Mouse (Mus musculus) left cerebral cortex, postnatal 36 days (tissue): ENCODE data around the gene Zfp651. TPM values are rescaled to one million over a fixed set of nuclear protein-coding genes. Genes with fewer than 3 reads are reported as not detected.
A peak's percentile ranks its signal among the peaks of the same experiment; 100 is the strongest.

Experiments used
- DNase-seq, 2 experiments: peaks; one replicate each; pipeline ENCODE4 v3.0.0; 2021 to 2022; ENCODE audit warnings: low spot score in 2 of 2, mixed read lengths in 1 of 2
- intact Hi-C: fragments of 180-260 bp; cut with DNase I; formaldehyde crosslinking; loops from one replicate; pipeline ENCODE4 v1.15.1; 2025
- total RNA-seq, 2 experiments: library from RNA; stranded (reverse); gene quantifications; 2 replicates each; pipeline ENCODE4 v1.2.3; 2021

The Zfp651 gene
- total RNA-seq, 2 experiments from 2014 or later, result 111 to 112 TPM

DNA sequence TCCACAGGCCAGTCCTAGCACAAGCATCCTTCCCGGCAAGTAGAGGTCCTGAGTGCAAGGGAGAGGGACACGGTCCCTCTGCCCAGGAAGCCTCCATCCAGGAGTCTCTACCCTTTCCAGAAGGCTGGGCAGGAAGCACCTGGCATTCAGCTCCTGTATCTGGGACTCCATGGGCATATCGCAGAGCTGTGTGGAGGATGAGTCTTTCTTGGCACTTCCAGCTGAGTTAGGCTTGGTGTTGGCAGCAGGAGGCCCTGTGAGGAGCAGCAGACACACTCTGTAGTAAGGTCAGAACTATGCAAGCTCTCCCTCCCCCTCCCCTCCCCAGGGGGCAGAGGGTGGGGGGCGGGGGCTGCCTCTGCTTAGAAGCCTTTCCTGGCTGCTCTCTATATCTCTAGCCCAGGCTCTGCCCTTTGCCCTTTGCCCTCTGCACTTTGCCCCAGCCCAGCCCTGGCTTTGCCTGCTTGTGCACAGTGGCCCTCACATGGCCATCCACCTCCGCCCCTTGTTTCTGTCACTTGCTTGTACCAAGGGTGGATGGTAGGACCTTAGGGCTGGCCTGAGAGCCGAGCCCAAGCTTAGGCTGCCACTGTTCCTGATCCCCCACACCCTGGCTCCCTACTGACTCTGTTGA is 39.9 kb downstream of the Zfp651 start:
- no peak for DNase-seq
- intact Hi-C loops, result no loop called here

DNA sequence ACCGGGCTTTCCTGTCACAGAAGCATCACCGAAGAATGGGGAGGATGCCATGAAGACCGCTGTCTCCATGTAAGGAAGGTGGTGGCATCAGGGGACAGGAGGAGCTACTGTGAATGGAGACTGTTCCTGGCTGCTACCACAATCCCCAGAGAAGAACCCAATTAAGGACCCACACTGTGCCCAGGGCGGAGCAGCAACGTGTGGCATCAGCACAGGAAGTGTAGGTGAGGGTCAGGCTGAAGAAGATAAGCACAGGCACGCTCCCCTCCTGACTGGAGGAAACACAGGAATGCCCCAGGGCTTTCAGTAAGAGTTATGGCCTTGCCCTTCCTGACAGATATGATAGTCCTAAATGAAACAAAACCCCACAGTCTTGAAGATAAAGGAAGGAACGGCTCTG is 43.6 kb downstream of the Zfp651 start:
- no peak for DNase-seq
- intact Hi-C loops, result no loop called here

DNA sequence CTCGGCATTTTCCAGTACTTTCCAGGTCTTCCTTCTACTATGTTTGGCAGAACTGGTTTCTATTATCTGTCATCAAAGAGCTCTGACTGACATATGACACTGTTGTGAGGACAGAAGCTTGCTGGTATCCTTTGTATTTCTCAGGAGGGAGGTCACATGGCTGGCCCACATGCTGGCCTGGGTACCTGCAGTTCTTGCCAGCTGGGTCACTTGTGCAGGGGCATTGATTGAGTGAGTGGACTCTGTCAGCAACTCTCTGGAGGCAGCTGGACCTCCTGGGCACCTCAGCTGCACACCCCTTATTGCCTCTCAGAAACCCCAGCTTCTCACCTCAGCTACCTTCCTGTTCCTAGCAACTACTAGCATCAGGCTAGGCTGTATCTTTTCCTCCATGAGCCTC is 48.4 kb downstream of the Zfp651 start:
- intact Hi-C loops, result no loop called here
- DNase-seq, result no peak

DNA sequence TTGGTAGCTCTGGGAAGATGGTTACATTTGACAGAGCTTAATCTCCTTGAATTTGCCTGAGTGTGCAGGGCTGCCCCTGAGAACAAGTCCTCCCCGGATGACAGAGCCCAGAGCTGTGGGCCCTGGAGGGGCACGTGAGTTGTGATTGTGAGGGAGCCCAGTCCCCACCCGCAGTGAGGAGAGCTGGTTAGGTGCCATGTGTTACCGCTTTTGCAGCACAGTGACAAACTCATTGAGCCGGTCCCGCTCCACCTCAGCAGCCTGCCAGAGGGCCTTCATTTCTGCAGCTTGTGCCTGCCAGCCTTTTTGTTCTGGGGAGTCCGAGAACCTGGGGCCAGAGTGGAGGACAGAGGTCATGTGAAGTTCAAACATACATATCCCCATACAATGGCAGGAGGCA is 48.8 kb downstream of the Zfp651 start:
- intact Hi-C loops, result no loop called here
- no peak for DNase-seq

DNA sequence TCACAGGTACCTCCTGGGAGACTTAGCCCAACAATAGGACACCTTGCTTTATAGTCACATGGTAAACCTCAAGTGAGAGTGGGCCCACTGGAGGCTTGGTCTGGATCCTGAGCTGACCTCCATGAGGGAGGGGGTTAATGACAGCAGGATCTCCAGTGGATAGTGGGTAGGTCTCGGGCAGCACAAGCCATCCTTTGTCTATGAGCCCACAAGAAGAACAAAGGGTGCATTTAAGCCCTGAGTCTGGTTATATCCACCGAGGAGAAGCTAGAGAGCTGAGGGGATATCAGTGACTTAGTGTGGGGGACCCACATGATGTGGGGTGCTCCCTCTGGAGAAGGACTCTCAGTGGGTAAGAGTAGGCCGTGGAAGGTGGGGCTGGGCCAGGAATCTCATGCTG is 49.4 kb downstream of the Zfp651 start:
- intact Hi-C loops, result no loop called here
- no peak for DNase-seq

DNA sequence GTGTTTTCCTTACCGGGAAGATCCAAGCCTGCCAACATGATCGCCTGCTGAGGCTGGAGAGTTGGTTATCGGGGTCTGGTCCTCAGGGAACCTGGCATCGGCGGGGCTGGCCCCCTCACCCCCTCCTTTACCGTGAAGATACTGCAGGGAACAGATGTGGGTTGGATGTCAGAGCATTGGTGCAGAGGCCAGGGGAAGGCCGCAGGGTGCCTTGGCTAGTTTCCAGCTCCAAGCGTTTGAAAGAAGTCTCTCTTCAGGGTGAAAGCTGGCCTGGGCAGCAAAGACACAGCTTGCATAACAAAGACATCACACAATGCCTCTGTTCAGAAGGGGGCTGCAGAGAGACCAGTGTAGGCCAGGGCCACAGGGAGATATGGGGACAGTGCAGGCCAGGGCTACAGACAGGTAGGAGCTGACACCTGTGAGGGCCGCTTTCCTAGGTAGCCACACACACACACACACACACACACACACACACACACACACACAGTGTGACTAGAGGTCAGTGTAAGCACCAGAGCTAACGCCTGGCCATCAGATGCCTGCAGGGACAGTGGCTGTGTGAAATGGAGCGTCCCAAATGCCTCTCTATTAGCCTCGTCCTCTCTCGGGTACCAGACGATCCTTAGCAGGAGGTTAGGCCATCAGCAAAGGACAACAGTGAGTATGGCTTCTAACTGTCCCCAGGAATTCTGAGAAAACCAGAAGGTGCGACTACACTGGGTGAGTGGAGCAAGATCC is 51.1 kb downstream of the Zfp651 start:
- DNase-seq, result peak in 1 of 2 experiments; percentile 58
- intact Hi-C loops, result no loop called here

DNA sequence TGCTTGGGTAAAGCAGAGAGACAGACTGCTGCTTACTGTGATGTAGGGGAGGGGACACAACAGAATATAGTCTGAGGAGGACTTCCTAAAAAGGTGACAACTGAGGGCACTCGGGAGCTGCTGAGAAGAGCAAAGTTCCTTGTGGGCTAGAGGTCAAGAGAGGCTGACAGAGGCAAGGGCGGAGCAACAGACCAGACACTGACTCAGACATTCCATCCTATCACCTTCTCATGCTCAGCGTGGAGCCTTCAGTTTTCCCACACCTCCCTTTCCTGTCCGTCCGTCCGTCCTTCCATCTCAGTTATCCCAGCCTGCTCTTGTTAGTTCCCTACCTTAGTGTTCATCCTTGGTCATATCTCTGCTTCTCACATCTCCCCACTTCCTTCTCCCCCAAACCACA is 56.1 kb downstream of the Zfp651 start:
- DNase-seq, result no peak
- intact Hi-C loops, result no loop called here

DNA sequence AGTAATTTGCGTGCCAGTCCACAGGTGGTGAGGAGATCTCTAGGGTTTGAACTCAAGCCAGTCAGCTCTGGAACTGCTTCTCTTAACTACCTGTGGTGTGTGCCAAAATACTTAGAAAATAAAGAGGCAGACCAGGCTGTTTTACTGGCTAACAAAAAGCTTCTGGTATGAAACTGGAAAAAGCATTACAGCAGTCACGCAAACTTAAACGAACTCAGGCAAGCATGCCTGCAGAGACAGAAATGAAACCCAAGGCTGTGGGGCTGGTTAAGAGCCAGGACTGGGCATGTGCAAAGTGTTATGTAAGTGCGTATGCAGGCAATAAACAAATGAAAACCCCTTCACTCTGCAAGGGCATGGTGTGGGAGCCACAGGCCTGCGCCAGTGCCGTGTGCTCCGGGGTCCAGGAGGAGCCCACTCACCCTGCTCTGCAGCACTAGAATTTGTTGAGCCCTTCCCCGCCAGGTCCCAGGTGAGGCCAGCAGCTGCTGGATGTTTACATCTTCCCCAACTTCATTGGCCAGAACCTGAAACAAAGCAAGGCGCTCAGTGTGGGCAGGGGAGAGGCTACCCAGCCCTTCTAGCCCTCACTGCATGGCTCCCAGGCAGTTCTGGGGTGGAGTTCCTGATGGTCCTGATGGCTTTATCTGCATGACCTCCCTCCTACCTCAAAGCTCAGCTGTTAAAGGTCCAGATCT is 60.1 kb downstream of the Zfp651 start:
- intact Hi-C loops, result no loop called here
- no peak for DNase-seq

DNA sequence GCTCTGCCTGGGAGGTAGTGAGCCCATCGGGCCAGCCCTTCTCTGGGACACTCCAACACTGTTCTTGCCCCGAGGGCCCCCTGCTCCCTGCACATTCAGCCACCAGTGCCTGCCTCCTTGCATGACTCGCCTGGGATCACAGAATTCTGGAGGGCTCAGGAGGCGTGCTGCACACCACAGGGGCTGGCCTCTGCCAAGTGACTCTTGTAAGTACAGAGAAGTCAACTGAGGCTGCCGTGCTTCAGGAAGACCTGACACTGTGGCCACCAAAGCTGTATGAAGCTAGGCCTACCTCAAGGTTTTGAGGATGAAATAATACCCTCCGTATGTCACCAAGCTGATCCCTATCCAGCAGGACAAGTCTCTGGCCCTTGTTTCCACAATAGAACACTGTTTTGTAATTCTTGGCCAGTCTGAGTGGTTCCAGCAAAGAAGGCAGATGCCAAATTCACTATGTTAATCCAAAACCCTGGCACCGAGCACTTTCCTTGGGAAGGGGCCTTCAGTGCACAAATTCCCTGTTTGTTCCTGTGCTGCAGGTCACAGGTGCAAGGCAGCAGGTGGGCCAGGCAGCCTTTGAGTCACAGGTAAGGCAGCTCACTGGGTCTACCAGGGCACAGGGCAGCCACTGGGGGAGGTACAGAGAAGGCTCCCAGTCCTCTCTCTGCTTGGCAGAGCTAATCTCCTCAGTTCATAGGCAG is 60.8 kb downstream of the Zfp651 start:
- DNase-seq, result no peak

DNA sequence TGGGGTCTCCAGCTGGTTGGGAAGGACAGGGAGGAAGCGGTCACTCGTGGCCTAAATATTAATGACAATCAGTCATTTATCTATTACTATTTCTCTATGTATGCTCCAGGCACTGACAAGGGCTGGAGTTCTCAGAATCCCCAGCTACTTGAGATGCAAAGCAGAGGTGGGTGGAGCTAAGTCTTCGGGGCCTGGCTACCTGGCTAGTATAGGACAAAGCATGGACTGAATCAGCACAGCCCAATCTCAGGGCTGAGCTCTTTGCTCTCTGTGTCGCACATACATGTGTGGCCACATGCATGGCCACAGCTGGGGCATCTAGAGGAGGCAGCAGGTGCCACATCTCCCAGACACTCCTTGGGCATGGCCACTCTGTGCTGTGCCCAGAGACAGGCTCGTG is 61.6 kb downstream of the Zfp651 start:
- intact Hi-C loops, result no loop called here
- no peak for DNase-seq

More for the DNA sequence above, 60.8 kb downstream of the Zfp651 start:
- intact Hi-C loops, result no loop called here

Other genes with a start within 250 kb of the Zfp651 start
- gene Lyzl4, start 117.2 kb upstream of the Zfp651 start, total RNA-seq, result 1 to 10 TPM; 2.0 to 2.1 TPM
- 10 to 100 TPM; 25.2 to 27.2 TPM for gene Vipr1, start 116.6 kb upstream of the Zfp651 start, total RNA-seq
- gene Sec22c, start 53.8 kb upstream of the Zfp651 start, total RNA-seq, result 10 to 100 TPM; 26.6 to 26.8 TPM
- gene Ss18l2, start 49.0 kb upstream of the Zfp651 start, total RNA-seq, result 10 to 100 TPM; 84.5 to 84.6 TPM
- 100 to 1,000 TPM in 1 of 2 experiments, 10 to 100 TPM in 1; 73.1 to 147 TPM for gene Nktr, start 40.2 kb upstream of the Zfp651 start, total RNA-seq
- gene Klhl40, start 18.3 kb downstream of the Zfp651 start, total RNA-seq, result 1 to 10 TPM; 4.9 to 8.8 TPM
- 10 to 100 TPM; 17.2 to 22.2 TPM for gene Hhatl, start 33.2 kb downstream of the Zfp651 start, total RNA-seq
- gene Ccdc13, start 80.1 kb downstream of the Zfp651 start, total RNA-seq, result 1 to 10 TPM; 5.5 to 5.9 TPM
- 10 to 100 TPM; 85.6 to 87.3 TPM for gene Higd1a, start 99.0 kb downstream of the Zfp651 start, total RNA-seq
- 1 to 10 TPM; 7.3 to 8.4 TPM for gene Ackr2, start 139.0 kb downstream of the Zfp651 start, total RNA-seq
- not detected for gene Cyp8b1, start 157.0 kb downstream of the Zfp651 start, total RNA-seq
- gene Fam198a, start 191.7 kb downstream of the Zfp651 start, total RNA-seq, result 1 to 10 TPM; 5.2 to 5.4 TPM
- gene Pomgnt2, start 237.8 kb downstream of the Zfp651 start, total RNA-seq, result 10 to 100 TPM; 38.0 to 38.2 TPM